Mouse (Mus musculus) lung, postnatal 10 days (tissue): ENCODE measurements at regions not wholly inside any gene's neighbourhood (a gene's known extent, or its start where the extent isn't known, plus 50 kb on each side); places are given as distances from the start of the nearest gene placed in this dataset.

Experiments used
- DNase-seq: peaks from one replicate; pipeline ENCODE4 v3.0.0; 2021

DNA sequence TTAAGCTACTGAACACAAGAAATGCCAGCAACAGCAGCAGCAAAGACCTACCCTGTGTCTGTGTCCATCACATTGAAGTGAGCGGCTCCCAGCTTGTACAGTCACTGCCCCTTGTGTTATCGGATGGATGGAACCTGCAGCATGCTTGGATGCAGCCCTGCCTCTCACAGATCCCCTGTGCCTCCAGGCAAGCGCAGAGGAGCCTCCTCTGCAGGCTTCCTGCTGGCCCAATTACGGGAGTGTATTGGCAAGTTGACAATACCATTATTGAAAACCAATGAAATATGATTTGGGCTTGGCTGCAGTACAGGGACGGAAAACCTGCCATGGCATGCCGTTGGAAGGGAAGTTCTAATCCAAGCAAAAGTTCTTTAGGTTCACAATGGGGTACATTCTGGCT is 81.9 kb upstream of the Otos start:
- DNase-seq: no peak

DNA sequence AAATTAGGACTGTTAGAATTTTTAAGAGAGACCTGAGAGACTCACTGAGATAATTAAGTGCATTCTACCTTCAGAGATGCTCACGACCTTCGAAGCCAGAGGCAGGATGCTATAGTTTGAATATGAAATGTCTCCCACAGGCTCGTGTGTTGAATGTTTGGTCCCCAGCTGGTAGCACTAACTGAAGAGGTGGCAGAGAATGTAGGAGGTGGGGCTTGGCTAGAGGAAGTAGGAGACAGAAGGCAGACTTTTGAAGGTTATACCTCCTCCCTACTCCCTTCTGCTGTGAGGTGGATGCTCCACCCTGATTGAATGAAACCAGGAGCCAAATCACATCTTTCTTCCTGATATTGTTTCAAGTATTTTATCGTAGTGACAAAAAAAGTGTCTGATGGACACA is 79.3 kb upstream of the Otos start:
- DNase-seq: no peak

DNA sequence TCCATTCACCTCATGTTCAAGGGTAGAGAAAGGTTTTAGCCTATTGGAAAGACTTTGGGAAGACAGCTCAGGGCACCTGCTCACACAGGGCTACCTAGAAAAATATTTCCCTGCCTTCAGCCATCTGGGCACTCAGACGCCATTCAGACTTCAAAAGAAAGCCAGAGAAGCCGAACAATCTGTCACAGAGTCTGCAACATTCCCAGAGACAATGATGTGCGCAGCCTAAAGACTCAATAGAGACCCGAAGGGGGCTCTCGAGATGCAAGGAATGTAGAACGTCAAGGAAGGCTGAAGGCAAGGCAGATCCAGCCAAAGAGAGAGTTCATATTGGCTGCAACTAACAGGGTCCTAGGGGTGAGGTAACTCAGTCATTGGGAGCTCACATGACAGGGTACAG is 78.7 kb upstream of the Otos start:
- DNase-seq: no peak

DNA sequence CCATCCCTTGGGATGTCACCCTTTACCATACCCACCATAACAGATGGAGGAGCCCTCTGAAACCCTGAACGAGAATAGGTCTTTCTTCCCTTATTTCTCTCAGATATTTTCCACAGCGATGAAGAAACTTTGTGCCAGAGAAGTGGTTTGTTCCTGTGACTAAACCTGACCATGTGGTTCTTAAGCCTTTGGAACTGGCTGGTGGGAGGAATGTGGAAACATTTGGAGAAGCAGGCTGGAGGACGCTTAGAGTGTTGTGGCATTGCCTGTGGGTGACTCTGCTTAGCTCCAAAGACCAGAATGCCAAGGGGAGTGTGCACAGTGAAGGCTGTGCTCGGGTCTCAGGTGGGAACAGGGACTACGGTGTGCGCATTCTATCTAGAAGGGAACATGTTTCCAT is 77.7 kb upstream of the Otos start:
- no peak for DNase-seq

DNA sequence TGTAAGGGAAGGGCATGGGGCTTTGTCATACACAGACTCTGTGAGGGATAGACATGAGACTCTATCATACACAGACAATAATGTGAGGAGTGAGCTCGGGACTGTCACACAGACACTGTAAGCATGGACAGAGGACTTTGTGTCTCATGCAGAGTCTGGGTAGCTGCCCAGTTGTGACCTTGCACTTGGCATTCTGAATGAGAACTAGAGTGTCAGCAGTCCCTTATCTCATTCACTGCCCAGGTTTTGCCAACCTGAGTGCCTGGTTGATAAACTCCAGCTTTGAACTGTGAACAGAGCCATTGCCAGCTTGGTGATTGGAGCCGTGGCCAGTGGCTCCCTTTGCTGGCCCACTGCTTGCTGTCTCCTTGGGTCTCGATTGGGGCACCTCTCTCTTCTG is 75.5 kb upstream of the Otos start:
- no peak for DNase-seq

DNA sequence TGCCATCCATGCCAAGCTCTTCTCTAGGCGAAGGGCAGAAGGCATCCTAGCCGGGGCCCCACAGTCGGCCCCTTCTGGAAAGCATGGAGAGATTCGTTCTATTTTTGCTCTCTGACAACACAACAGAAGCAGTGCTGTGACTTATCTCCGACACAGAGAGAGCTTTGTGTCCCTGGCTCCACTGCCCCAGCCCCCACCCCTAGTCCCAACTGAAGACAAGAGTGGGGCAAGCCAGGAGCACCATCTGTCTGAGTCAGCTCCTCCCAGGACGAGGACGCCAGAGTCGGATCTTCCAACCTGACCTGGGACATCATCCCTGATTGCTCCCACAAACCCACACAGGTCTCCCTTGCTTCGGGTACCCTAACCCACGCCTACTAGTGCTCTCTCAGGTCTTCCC is 71.9 kb upstream of the Otos start:
- no peak for DNase-seq

DNA sequence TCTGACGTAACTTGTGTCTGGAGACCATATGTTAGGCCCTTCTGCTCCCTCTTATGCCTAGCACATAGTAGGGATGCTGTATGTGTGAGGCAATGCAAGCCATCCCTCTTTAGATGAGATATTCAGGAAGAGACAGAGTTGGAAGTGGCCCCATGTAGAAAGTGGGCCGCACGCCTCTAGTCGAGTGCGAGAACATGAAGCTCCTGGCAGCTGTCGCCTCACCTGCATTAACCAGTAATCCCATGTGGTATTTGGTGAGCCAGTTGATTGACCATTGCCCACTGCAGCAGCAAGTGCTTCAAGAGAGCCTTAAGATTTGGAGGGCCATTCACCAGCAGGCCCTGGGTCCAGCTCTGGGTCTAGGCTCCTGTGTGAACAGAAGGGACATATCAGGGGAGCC is 71.2 kb upstream of the Otos start:
- DNase-seq: no peak

DNA sequence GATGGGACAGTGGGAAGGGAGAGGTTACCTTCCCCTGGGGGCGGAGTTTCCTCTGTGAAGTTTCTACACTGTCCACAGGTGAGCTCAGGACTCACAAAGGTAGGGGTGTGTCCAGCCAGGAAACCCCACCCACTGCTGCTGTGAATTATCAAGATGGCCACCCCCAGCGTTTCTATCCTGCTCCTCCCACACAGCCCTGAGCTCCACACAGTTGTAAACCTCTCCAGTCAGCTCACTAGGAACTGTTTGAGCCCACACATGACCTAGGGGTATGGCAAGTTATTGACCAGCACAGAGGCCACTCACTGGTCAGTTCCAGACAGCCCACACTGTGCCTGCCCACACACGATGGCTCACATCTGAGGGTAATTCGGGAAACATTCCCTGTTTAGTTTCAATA is 69.5 kb upstream of the Otos start:
- DNase-seq: no peak

DNA sequence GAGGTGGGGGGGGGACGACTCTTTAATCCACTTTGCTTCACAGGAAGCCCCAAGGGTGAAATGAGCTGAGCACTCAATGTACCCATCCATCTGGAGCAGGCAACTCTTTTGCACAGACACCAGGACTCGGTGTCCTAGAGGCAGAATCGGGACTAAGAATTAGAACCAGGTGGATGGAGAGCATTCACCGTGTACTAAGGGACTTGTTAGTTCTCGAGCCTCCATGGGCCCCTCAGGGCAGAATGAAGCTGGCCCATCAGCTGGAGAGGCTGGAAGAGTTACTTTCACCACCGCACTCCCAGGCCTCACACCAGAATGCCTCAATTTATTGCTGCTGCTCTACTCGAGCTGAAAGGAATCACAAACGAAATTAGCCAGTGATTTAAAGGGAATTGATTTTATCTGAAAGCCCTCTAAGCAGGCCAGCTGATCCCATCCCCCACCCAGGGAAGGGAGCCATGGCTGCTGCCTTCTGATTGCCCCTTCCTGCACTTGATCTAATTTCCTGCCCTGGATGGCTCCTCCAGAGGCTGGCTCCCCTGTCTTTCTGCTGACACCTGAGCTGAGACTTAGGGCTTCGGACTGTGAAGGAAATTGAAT is 66.2 kb upstream of the Otos start:
- DNase-seq: no peak

DNA sequence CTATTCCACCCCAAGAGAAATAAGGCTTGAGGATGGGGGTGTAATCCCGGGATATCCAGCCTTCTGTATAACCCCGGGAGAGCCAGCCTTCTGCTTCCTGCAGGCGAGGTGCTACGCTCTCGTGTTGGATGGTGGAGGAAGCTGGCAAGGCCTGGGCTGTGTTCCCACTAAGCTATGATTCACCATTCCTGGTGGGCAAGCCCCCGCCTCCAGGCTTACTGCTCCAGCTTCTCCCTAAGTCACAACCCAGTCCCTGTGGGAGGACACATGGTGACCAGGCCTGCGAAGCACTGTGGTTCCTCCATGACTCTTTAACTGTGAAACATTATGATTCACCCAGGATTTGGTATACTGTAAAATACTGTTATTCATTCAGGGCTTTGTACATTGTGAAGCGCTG is 63.7 kb upstream of the Otos start:
- no peak for DNase-seq

DNA sequence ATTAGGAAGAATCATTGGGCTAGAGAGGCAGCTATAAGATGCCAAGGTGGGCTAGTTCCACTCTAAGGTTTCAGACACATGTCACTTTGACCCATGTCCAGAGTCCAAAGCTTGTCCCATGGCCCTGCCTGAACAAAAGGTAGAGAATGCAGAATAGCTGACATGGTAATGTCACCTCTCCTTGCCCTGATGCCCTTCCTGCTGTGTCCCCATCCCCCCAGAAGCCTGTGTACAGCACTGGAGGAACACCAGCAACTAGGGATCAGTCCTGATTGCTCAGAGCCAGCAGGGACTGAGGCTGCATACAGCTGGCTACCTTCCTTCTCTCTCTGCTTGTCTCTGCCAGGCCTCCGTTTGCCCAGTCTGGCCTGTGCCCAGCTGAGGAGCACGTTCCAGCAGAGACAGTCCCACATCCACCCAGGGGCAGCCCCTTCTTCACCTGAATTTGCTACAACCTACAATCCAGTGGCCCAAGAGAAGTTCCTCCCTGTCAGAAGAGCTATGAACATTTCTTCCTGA is 61.7 kb upstream of the Otos start:
- DNase-seq: no peak

DNA sequence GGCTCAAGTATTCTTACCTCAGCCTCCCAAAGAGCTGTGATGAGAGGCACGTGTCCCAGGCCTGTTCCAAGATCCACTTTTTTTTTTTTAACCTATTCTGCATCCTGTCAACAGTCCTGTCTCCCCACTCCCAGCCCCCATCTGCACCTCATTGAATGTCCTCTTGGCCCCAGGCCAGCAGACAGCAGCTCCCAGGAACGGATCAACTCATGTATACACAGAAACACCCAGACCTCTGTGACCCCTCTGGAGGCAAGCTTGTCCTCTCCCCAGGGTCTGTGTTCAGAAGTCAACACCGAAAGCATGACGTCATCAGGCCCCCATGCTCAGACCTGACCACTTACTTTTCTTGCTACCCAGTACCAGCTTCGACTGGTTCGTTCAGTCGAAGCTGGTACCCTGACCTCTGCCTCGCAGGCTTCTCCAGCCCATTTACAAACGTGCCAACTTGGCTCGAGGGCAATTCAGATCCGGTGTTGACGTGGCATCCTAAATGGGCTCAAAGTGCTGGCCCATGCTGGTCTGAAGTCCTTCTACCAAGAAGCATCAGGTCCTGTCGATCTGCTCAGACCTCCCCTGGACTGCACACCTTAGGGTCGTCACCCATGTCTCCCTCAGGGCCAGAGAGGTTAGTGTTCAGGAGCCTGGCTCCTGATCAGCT is 60.7 kb upstream of the Otos start:
- DNase-seq: no peak

DNA sequence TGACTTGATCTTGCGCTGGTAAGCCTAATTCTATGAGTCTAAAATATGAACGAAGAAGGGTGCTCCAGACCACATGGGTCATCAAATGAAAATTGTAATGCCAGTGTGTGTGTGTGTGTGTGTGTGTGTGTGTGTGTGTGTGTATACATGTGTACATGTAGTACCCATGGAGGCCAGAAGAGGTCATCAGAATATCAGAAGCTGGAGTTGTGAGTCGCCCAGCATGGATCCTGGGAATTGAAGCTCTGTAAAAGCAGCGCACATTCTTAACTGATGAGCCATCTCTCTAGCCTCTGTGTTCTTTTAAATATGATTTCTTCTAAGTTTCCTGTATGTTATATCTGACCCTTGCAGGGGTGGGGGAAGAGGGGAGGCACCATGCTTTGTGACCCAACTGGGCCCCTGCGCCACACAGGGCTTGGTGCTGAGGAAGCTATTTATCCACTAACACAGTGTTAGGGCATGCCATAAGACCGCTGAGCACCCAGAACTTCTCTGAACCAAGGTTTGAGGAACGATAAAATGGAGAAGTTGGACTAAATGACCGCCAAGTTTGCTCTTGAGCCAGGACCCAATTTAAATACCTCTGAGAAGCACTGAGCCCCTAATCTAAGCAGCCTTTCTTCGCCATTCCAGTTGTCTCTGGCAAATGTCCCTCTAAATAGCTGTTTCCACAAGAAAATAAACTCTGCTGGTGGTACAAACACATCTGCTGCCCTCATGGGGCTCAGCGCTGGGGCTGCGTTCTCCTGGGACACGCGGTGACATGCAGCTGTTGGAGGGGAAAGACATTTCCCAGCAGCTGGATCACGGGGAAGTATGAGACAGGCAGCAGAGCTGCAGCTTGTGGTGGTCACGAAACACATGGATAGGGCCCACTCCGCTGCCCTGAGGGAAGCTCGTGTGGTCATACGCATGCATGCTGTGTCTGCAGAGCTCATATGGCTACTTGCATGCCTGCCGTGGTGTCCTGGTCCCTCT is 59.6 kb upstream of the Otos start:
- DNase-seq: peak; percentile 43

DNA sequence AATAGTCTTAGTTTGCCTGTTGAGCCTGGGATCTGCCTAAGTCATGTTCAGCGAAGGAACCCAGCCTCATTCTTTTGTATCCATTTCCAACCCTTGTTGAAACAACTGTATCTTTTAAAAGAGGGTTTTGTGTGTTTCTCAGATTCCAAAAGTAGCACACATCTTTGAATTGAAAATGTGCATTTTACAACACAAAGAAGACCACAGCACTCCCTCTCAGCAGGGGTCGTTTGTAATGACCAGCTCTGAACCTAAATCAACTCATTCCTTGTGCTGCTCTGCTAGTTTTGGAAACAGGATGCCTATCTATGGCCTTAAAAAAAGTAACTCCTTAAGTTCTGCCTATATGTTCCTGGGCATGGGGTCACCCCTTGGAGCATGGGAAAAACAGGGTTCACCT is 58.8 kb upstream of the Otos start:
- no peak for DNase-seq

DNA sequence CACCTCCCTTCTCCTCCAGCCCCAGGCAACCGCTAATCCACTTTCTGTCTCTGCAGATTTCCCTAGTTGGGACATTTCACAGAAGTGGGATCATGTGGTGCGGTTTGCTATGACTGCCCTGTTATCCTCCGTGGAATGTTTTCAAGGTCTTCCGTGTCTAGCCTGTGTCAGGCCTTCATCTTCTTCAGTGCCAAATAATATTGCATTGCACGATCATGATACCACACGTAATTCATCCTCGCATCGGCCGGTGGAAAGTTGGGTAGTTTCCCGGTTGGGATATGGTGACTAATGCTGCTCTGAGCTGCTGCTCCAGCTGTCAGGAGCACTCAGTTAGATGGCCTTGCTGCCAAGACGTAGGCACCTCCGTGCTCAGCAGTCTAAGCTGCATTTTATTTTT is 55.3 kb upstream of the Otos start:
- DNase-seq: peak; percentile 49

DNA sequence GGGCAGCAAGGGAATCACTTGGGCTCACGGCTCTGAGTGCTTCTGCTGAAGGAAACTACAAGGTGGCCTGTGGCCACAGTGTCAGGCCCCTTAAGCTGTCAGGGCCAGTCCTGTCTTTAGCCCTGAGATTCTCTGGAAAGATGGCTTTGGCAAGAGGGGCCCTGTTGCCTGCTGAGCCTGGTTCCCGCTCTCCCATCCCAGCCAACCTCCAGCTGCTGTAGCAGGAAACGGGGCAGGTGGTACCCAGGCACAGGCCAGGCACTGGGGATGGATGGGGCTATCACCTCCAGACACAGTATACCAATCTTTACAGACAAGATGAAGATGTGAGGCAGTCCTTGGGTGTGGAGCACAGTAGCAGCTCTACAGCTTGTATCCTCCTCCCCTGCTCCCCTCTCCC is 54.6 kb upstream of the Otos start:
- no peak for DNase-seq

DNA sequence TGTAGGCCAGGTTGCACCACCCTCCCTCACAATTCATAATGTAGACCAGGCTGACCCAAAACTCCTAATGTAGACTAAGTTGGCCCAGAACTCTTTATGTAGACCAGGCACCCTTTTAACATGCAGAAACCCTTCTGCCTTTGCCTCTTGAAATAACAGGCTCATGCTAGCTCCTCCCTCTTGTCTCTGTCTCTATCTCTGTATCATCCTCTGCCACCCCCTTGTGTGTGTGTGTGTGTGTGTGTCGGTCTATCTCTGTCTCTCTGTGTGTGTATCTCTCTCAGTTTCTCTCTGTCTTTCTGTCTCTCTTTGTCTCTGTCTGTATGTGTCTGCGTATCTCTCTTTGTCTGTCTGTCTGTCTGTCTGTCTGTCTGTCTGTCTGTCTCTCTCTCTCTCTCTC is 51.5 kb upstream of the Otos start:
- no peak for DNase-seq

DNA sequence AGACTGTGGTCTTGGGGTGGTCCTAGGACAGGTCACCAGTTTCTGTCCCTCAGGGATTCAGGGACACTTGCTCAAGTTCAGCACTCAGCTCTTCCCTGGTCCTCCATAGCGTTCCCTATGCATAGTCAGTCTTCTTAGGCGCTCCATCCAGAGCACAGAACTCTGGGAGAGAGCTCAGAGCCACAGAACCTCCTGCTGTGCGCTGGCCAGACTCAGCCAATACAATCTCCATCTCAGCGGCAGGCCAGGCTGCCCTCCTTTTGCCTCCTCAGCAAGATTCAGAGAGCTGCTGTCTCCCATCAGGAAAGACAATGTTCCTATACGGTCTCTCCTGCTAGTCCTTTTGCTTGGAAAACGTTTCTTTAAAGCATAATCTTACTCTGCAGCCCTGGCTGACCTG is 51.1 kb upstream of the Otos start:
- no peak for DNase-seq

DNA sequence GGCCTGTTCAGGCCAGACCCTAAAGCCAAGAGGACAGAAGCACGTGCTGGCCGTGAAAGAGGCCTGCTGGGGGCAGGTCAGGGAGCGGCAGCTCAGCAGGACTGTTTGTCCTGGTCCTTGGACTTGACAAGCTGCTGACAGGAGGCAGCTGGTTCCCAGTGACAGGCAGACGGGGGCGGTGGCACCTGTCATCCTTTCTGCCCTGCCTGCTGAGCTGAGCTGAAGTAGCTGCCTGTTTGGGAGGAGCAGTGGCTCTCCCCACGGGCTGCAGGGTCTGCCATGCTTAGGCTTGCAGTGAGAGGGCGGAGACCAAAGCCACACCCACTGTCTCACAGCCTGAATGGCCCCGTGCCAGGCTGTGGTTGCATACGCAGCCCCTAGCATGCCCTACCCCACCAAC is 50.4 kb upstream of the Otos start:
- DNase-seq: peak; percentile 71

DNA sequence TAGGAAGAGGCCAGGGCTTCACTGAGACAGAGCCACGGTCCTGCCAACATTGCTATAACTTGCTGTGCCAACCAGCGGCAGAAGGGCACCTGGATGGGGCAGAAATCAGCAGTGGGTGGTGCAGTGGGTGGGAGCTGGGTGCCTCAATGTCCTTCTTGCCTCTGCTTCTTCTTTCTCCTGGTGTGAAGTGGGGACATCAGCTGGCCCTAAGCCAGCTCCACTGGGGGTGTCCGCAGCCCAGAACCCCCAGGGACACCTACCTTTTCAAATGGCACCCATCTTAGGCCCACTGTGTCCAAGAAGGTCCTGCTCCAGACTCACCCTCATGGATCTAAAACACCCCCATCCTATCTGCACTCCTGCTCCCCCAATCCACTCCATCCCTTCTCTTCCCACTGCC is 49.9 kb upstream of the Otos start:
- DNase-seq: no peak
